Mouse (Mus musculus) neural tube, embryonic 14.5 days (tissue): ENCODE data around the gene Atp8b3. TPM values are rescaled to one million over a fixed set of nuclear protein-coding genes. Genes with fewer than 3 reads are reported as not detected.

ENCODE experiments used
- ATAC-seq: fragments of 200-750 bp; cut with Nextera tagmentation; 2 replicates; pipeline ENCODE4 v1.8.0; 2017; ENCODE audit warnings: low read depth, mild to moderate bottlenecking, moderate TSS enrichment, moderate library complexity
- H3K27ac ChIP-seq: fragments of 300-500 bp; sonication (generic); 2 replicates; pipeline ENCODE4 v1.5.1; 2014; ENCODE audit warnings: low read depth, mild to moderate bottlenecking, control low read depth, low read length, moderate library complexity, mixed read lengths
- H3K27me3 ChIP-seq: fragments of 300-500 bp; sonication (generic); 2 replicates; pipeline ENCODE4 v1.6.1; 2014; ENCODE audit warnings: low read length; ENCODE audit not compliant: control insufficient read depth, insufficient read depth
- H3K36me3 ChIP-seq: fragments of 300-500 bp; sonication (generic); 2 replicates; pipeline ENCODE4 v1.6.1; 2014; ENCODE audit warnings: low read length, mixed read lengths; ENCODE audit not compliant: control insufficient read depth, insufficient read depth
- H3K4me1 ChIP-seq: fragments of 300-500 bp; sonication (generic); 2 replicates; pipeline ENCODE4 v1.6.1; 2014; ENCODE audit warnings: low read length; ENCODE audit not compliant: control insufficient read depth, insufficient read depth
- H3K4me2 ChIP-seq: fragments of 300-500 bp; sonication (generic); 2 replicates; pipeline ENCODE4 v1.6.1; 2014; ENCODE audit warnings: mild to moderate bottlenecking, low read depth, low read length, control low read depth
- H3K4me3 ChIP-seq: fragments of 300-500 bp; sonication (generic); 2 replicates; pipeline ENCODE4 v1.5.1; 2014; ENCODE audit warnings: low read depth, low read length, control low read depth, mixed read lengths
- H3K9ac ChIP-seq: fragments of 300-500 bp; sonication (generic); replicated peaks from 2 replicates; pipeline ENCODE4 v1.6.1; 2014; ENCODE audit warnings: low read depth, mild to moderate bottlenecking, control low read depth, low read length, mixed read lengths
- H3K9me3 ChIP-seq: fragments of 300-500 bp; sonication (generic); 2 replicates; pipeline ENCODE4 v1.6.1; 2016; ENCODE audit warnings: low read length; ENCODE audit not compliant: control insufficient read depth
- WGBS: fragments of 180-500 bp; shearing (Covaris S2); extraction: QIAGEN DNeasy Blood & Tissue Kit; methylation state at CpG from one replicate; pipeline ENCODE4 v1.1.7; 2014; 5-methylcytosine and 5-hydroxymethylcytosine counted together
- polyA plus RNA-seq: library from polyadenylated mRNA; unstranded; fragments of >200 nt; fragmentation: Nextera tagmentation; extraction: Ambion mirVana; gene quantifications from 2 replicates; pipeline ENCODE4 v1.2.1, GENCODE M21; 2014

Gene Atp8b3
- polyA plus RNA-seq, 1 experiment from 2014 or later = 0.79 TPM

- Histone ChIP-seq H3K36me3 (peaks cover 60% of the 10 kb centered on the region), H3K27me3 (0 out of 2 replicates have a peak, but pooled peaks cover 1% of the 10 kb centered on the region), H3K27ac (no peak overlapping the region), H3K9ac (no peak overlapping the region), H3K4me3 (no peak overlapping the region), H3K4me2 (no peak overlapping the region), H3K4me1 (no peaks in the 10 kb centered on the region), H3K9me3 (no peaks in the 10 kb centered on the region)
- no peak for ATAC-seq
- 92% methylated on average over 14 of the region's 14 CpGs for WGBS
These were observed 4.9 kb upstream of the Atp8b3 start for GRCm38 (mm10) chr10:80543873-80544272.

- 44% methylated on average over 5 of the region's 5 CpGs for WGBS
- no peak for ATAC-seq
These were observed 569 bp upstream of the Atp8b3 start for GRCm38 (mm10) chr10:80539493-80539892.

GRCm38 (mm10) chr10:80538180-80538579, 744 bp downstream of the Atp8b3 start:
- no peak for ATAC-seq
- H3K9me3 ChIP-seq = no peaks in the 10 kb centered on the region
- WGBS = 60% methylated on average over 5 of the region's 5 CpGs
- H3K27ac ChIP-seq = no peak overlapping the region
- peaks cover 12% of the 10 kb centered on the region for H3K27me3 ChIP-seq
- peaks cover 18% of the 10 kb centered on the region for H3K36me3 ChIP-seq
- no peak overlapping the region for H3K9ac ChIP-seq
- no peaks in the 10 kb centered on the region for H3K4me1 ChIP-seq
- H3K4me3 ChIP-seq = no peak overlapping the region
- no peak overlapping the region for H3K4me2 ChIP-seq

More at GRCm38 (mm10) chr10:80539493-80539892, 569 bp upstream of the Atp8b3 start:
- Histone ChIP-seq H3K9me3 (no peaks in the 10 kb centered on the region), H3K4me2 (no peak overlapping the region), H3K27me3 (peaks cover 12% of the 10 kb centered on the region), H3K27ac (no peak overlapping the region), H3K4me1 (no peaks in the 10 kb centered on the region), H3K9ac (no peak overlapping the region), H3K36me3 (peaks cover 31% of the 10 kb centered on the region), H3K4me3 (no peak overlapping the region)

DNA sequence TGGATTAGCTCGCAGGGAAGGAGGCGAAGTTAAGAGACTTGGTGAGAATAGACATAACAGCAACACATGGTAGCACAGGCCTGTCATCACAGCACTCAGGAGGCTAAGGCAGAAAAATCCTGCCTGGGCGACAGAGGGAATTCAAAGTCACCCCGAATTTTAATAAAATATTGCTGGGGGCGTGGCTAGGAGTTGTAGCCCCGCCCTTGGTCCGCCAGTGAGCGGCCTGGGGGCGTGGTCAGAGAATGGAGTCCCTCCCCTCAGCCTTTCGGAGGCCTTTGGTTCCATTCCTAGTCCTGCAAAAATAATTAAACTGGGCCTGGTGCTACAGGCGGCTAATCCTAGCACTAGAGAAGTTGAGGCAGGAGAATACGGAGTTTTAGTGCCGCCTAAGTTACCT, 3.2 kb downstream of the Atp8b3 start:
- H3K4me2 ChIP-seq = no peak overlapping the region
- no peak overlapping the region for H3K27ac ChIP-seq
- H3K9ac ChIP-seq = no peak overlapping the region
- H3K9me3 ChIP-seq = no peaks in the 10 kb centered on the region
- no peaks in the 10 kb centered on the region for H3K36me3 ChIP-seq
- ATAC-seq = no peak
- 9% methylated on average over 13 of the region's 13 CpGs for WGBS
- no peak overlapping the region for H3K4me3 ChIP-seq
- H3K27me3 ChIP-seq = peaks cover 12% of the 10 kb centered on the region
- H3K4me1 ChIP-seq = no peaks in the 10 kb centered on the region

DNA sequence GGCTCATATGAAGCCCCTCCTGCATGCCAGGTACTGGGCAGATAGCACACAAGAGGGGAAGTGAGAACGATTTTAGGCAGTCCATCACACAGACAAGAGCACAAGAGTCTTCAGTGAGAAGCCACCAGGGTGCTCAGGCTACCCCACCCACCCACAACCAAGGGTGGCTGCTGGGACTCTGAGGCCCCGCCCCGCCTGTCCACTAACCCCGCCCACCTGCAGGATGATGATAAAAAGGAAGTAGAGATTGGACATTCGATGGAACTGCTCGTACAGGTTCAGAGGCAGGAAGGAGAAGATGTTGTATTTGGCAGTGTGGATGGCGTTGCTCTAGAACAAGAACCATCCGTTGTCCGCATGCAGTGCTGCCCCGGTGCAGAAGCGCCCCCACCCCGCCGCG, 3.9 kb downstream of the Atp8b3 start:
- Histone ChIP-seq H3K4me3 (no peak overlapping the region), H3K4me1 (no peaks in the 10 kb centered on the region), H3K4me2 (no peak overlapping the region), H3K27ac (no peak overlapping the region), H3K9ac (no peak overlapping the region), H3K9me3 (no peaks in the 10 kb centered on the region), H3K36me3 (no peaks in the 10 kb centered on the region), H3K27me3 (peaks cover 12% of the 10 kb centered on the region)
- WGBS = 12% methylated on average over 14 of the region's 14 CpGs
- ATAC-seq = no peak

DNA sequence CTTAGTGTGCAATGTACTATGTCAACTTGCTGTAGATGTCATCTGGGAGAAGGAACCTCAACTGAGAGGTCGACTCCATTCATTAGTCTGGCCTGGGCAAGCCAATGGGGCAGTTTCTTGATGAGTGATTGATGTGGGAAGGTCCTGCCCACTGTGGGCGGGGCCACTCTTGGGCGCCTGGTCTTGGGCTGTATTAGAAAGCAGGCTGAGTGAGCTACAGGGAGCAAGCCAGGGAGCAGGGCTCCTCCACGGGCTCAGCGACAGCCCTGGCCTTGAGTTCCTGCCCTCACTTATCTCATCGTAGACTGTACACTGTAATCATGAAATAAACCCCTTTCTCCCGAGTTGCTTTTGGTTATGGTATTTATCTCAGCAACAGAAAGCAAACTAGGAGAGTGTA, 5.2 kb downstream of the Atp8b3 start:
- Histone ChIP-seq H3K4me3 (no peak overlapping the region), H3K9ac (no peak overlapping the region), H3K4me1 (no peaks in the 10 kb centered on the region), H3K27me3 (peaks cover 9% of the 10 kb centered on the region), H3K4me2 (no peak overlapping the region), H3K27ac (no peak overlapping the region), H3K36me3 (no peaks in the 10 kb centered on the region), H3K9me3 (no peaks in the 10 kb centered on the region)
- no peak; the same call in 1 of the 2 replicates for ATAC-seq
- WGBS = 19% methylated on average over 7 of the region's 7 CpGs

DNA sequence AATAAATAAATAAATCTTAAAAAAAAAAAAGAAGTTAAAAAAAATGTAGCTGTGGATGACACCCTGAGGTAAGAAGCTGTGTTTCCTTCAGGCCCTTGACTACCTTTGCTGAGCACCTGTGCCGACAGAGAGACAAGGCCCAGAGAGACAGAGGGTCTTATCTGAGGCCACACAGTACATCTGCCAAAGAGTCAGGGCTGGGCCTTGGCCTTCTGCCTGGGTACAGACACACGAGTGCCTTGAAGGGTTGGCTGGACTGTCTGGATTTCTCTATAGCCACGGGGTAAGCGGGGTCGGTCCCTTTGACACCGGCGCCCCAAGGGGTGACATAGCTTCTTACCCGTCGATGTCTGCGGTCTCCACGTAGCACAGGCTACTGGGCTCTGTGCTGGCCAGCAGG, 6.1 kb downstream of the Atp8b3 start:
- no peaks in the 10 kb centered on the region for H3K4me1 ChIP-seq
- no peak overlapping the region for H3K4me2 ChIP-seq
- no peaks in the 10 kb centered on the region for H3K36me3 ChIP-seq
- ATAC-seq = no peak
- H3K27ac ChIP-seq = no peak overlapping the region
- H3K9me3 ChIP-seq = no peaks in the 10 kb centered on the region
- H3K4me3 ChIP-seq = no peak overlapping the region
- peaks cover 5% of the 10 kb centered on the region for H3K27me3 ChIP-seq
- no peak overlapping the region for H3K9ac ChIP-seq
- 92% methylated on average over 11 of the region's 11 CpGs for WGBS

GRCm38 (mm10) chr10:80526172-80526571, 12.8 kb downstream of the Atp8b3 start:
- Histone ChIP-seq H3K4me2 (no peak overlapping the region; the same call in 1 of the 2 replicates), H3K9ac (no peak overlapping the region), H3K27me3 (no peaks in the 10 kb centered on the region), H3K36me3 (no peaks in the 10 kb centered on the region), H3K4me3 (no peak overlapping the region), H3K4me1 (no peaks in the 10 kb centered on the region), H3K9me3 (no peaks in the 10 kb centered on the region), H3K27ac (no peak overlapping the region)
- peak; percentile 82 for ATAC-seq
- 20% methylated on average over 9 of the region's 9 CpGs for WGBS

GRCm38 (mm10) chr10:80523299-80523698, 15.6 kb downstream of the Atp8b3 start:
- Histone ChIP-seq H3K36me3 (no peaks in the 10 kb centered on the region), H3K4me2 (no peak overlapping the region)
- WGBS = 92% methylated on average over 7 of the region's 7 CpGs

More at GRCm38 (mm10) chr10:80523299-80523698, 15.6 kb downstream of the Atp8b3 start:
- H3K27ac ChIP-seq = no peak overlapping the region
- no peak for ATAC-seq
- H3K27me3 ChIP-seq = no peaks in the 10 kb centered on the region
- H3K9me3 ChIP-seq = no peaks in the 10 kb centered on the region
- H3K4me1 ChIP-seq = no peaks in the 10 kb centered on the region
- no peak overlapping the region for H3K9ac ChIP-seq
- H3K4me3 ChIP-seq = no peak overlapping the region
